Mouse (Mus musculus) adrenal gland, adult (tissue): ENCODE measurements at regions not wholly inside any gene's neighbourhood (a gene's known extent, or its start where the extent isn't known, plus 50 kb on each side); places are given as distances from the start of the nearest gene placed in this dataset.
"Not testable (repeated sequence)": the region's sequence is repeated elsewhere in the genome, so short reads cannot be mapped to it uniquely, and the experiment has no call there.

Experiments used
- DNase-seq, 2 experiments: peaks; one replicate each; pipeline ENCODE4 v3.0.0; 2022 to 2023; ENCODE audit warnings: low spot score in 1 of 2; ENCODE audit not compliant: inconsistent age in 2 of 2

- DNase-seq: peak in 1 of 2 experiments; percentile 19
Measured at GRCm38 (mm10) chr12:113701841-113702240, 158.1 kb downstream of the Adam6a start.

- peak; percentile 41 to 83 for DNase-seq
Measured at GRCm38 (mm10) chr12:113716406-113716805, 172.7 kb downstream of the Adam6a start.

- peak; percentile 6 to 57 for DNase-seq
Measured at GRCm38 (mm10) chr12:113735847-113736246, 192.1 kb downstream of the Adam6a start.

- no peak for DNase-seq
Measured at GRCm38 (mm10) chr12:113746277-113746676, 202.6 kb downstream of the Adam6a start.

- no peak for DNase-seq
Measured at GRCm38 (mm10) chr12:113747987-113748386, 204.3 kb downstream of the Adam6a start.

GRCm38 (mm10) chr12:113769587-113769986 lies 225.9 kb downstream of the Adam6a start:
- DNase-seq: no peak

GRCm38 (mm10) chr12:113795876-113796275 lies 252.2 kb downstream of the Adam6a start:
- peak; percentile 9 to 56 for DNase-seq

GRCm38 (mm10) chr12:113826377-113826776 lies 282.7 kb downstream of the Adam6a start:
- DNase-seq: peak in 1 of 2 experiments; percentile 34

GRCm38 (mm10) chr12:113858893-113859292 lies 315.2 kb downstream of the Adam6a start:
- peak; percentile 40 to 82 for DNase-seq

- peak in 1 of 2 experiments; percentile 52 for DNase-seq
Measured at GRCm38 (mm10) chr12:113878826-113879225, 335.1 kb downstream of the Adam6a start.

- no peak for DNase-seq
Measured at GRCm38 (mm10) chr12:113896152-113896551, 352.4 kb downstream of the Adam6a start.

GRCm38 (mm10) chr12:113906459-113906858 lies 362.8 kb downstream of the Adam6a start:
- no peak for DNase-seq

- DNase-seq: no peak
Measured at GRCm38 (mm10) chr12:113907751-113908150, 364.0 kb downstream of the Adam6a start.

- DNase-seq: peak in 1 of 2 experiments; percentile 36
Measured at GRCm38 (mm10) chr12:113911770-113912169, 368.1 kb downstream of the Adam6a start.

- no peak for DNase-seq
Measured at GRCm38 (mm10) chr12:113940721-113941120, 397.0 kb downstream of the Adam6a start.

GRCm38 (mm10) chr12:113943661-113944327 lies 400.1 kb downstream of the Adam6a start:
- DNase-seq: not testable (repeated sequence)

GRCm38 (mm10) chr12:113945786-113946185 lies 402.1 kb downstream of the Adam6a start:
- not testable (repeated sequence) for DNase-seq

GRCm38 (mm10) chr12:113948017-113948416 lies 404.3 kb downstream of the Adam6a start:
- peak in 1 of 2 experiments; percentile 42 for DNase-seq

- DNase-seq: no peak
Measured at GRCm38 (mm10) chr12:113974271-113974670, 430.6 kb downstream of the Adam6a start.

- DNase-seq: peak; percentile 68 to 95
Measured at GRCm38 (mm10) chr12:113981613-113982012, 437.9 kb downstream of the Adam6a start.

GRCm38 (mm10) chr12:113987233-113987990 lies 443.7 kb downstream of the Adam6a start:
- no peak for DNase-seq

GRCm38 (mm10) chr12:113992425-113992824 lies 448.7 kb downstream of the Adam6a start:
- DNase-seq: no peak
